Mouse (Mus musculus) layer of hippocampus, adult 9-10 months (tissue): ENCODE data around the gene Capn11.
A peak's percentile ranks its signal among the peaks of the same experiment; 100 is the strongest.
"Not testable (repeated sequence)": the region's sequence is repeated elsewhere in the genome, so short reads cannot be mapped to it uniquely, and the experiment has no call there.

Experiments
- DNase-seq: peaks from one replicate; pipeline ENCODE4 v3.0.0; 2022; ENCODE audit warnings: low spot score

Gene Capn11

DNA sequence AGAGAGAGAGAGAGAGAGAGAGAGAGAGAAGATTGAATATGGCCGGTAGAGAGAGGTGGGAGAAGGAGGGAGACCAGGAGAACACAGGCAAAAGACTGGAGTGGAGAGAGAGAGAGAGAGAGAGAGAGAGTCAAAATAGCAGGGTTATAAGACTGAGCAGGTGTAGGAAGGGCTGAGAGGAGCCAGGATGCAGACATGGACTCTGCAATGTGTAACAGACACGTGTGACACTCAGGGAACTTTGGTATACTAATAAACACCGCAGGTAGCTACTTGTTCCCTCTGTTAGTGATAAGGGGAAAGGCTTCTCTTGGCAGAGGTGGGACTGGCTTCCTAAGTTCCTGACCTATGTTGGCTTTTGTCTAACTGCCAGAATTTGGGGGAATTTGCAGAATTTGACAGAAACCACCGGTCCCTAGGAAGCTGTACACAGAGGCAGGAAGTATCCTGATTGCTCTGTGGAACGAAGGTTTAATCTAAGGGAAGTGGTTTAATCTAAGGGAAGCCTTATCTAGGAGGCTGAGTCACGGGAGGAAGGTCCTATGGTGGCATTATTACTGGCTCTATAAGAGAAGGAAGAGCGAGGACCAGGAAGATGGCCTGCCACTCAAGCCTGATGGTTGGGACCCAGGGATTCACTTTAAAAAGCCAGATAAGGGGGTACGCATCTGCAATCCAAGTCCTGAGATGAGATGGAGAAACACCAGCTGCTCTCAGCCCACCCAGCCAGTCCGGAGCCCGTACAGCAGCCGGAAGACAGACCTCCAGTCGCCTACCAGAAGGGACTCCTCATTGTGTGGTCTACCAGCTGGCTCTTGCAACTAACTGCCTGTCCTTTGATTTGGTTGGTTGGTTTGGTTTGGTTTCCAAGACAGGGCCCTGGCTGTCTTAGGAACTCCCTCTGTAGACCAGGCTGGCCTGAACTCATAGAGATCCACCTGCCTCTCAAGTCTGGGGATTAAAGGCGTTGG lies 30.0 kb downstream of the Capn11 start:
- DNase-seq: no peak

DNA sequence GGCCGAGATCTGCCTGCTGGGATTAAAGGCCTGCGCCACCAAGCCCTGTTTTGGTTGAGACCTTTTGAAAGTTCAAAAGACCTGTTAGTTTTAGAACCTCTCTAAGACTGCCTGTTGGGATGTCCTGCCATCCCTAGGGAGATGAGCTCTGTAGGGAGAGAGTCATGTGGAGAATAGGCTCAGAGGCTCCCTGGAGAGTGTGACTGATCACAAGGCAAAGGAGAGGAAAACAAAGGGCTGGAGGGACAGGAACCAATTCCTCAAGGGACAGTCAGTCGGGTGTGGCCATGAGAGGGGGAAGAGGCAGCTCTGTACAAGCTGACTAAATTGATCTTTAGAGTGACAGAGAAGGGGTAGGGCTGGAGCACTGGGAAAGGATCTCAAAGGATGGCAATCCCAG lies 31.0 kb downstream of the Capn11 start:
- no peak for DNase-seq

DNA sequence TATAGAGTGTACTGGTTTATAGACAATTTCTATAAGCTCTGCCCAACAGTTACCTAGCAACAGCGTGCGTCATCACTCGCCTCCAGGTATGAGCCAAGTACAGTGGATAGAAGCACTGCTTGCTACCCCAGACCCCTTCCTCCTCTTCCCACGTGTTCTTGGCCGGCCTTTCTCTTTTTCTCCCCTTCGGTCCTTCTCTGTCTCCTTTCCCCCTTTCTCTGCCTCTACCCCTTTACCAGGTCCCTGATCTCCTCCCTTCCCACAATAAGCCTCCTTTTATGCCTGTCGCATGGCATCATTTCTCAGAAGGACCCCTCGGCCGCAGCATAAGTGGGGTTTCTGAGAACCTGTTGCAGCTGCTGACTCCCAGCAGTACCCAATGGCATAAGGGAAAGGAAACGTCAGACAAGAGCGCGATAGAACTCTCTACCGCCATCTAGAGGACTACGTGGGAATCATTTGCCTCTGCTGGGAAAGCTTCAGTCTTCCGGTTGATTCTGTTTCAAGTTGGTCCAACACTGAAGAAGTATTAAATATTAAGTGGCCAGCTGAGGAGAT lies 32.5 kb downstream of the Capn11 start:
- peak; percentile 61 for DNase-seq

DNA sequence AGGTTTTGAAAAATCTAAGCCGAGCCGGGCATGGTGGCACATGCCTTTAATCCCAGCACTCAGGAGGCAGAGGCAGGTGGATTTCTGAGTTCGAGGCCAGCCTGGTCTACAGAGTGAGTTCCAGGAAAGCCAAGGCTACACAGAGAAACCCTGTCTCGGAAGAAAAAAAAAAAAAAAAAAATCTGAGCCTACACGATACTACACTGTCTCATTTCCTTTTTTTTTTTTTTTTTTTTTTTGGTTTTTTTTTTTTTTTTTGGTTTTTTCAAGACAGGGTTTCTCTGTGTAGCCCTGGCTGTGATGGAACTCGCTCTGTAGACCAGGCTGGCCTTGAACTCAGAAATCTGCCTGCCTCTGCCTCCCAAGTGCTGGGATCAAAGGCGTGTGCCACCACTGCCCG lies 35.7 kb downstream of the Capn11 start:
- not testable (repeated sequence) for DNase-seq

DNA sequence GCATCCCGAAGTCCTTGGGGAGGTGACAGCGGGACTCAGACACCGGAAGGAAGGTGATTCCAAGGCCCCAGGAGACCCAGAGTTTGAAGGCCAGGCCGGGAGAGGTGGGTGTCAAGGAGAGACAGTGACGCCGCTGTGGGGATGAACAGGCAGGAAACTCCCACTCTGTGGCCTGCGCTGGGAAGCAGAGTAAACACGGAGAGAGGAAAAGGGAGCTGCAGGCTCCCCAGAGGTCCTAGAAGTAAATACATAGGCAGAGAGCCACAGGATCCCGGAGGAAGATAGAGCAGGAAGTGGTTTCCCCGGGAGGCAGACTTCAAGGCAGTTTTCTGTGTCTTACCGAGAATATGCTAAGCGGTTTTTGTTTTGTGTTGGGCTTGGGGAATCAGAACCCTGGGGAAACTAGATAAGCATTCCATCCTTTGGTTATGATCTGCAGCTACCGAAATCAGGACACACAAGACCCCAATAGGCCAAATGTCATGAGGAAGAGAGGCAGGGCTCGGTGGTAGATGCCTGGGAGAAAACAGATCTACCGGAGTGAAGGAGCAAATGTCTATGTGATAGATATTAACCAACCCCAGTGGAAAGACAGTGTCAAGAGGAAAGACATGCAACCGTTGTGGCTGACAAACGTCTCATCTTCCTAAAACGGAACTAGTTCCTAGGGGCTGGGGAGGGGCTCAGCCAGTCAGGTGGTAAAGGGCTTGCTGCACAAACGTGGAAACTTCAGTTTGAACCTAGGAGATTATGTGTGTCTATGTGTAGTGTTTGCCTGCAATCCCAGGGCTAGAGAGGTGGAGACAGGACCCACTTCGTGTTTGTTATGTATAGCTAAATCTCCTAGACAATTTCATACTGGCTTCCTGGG lies 39.5 kb downstream of the Capn11 start:
- DNase-seq: no peak

DNA sequence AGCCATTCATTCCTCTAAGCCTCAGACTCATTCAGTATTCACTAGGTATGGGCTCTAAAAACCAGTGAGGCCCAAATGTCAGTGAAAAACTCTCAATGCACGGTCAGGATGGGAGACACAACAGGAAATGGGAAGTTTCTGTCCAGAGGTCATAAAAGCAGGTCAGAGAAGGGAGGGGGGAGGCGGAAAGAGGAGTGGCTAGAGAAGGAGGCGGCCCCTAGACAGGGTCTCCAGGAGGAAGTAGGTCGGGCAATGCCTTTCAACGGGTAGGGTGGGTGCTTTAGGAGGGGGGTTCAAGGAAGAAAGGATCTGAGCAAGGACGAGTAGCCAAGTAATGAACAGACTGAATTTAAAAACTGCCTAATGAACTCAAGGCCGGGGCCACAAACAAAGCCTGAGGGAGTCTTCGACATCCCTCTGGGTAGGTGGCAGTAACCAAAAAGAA lies 40.2 kb downstream of the Capn11 start:
- DNase-seq: no peak

DNA sequence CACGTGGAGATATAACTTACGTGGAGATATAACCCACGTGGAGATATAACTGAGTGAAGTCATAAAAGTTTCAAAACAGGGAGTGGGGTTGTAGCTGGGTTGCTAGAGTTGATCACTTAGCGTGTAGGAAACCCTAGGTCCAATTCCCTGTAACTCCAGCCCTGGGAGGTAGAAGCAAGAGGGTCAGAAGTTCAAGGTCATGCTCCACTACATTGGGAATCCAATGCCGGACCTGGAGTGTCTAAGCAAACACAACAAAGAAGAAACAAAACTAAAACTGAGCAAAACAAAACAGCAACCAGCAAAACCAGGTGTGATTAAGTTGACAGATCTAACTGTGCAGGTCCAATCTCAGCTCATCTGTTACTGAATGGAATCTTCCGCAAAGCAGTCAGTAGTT lies 41.5 kb downstream of the Capn11 start:
- DNase-seq: no peak

DNA sequence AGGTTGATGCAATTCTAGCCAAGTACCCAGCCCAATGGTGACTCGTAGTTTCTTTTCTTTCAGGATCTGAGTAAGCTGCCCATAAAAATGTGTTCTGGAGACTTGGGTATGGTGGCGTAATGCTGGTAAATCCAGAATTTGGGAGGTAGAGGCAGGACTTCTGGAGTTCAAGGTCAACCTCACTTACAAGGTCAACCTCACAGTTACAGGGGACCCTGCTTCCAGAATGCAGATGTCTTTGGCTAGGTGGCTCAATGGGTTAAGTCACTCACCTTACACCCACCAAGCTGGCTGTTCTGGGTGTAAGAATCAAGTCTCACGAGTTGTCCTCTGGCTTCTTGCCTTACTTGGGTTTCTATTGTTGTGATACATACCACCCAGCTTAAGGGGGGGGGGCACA lies 42.4 kb downstream of the Capn11 start:
- DNase-seq: no peak

DNA sequence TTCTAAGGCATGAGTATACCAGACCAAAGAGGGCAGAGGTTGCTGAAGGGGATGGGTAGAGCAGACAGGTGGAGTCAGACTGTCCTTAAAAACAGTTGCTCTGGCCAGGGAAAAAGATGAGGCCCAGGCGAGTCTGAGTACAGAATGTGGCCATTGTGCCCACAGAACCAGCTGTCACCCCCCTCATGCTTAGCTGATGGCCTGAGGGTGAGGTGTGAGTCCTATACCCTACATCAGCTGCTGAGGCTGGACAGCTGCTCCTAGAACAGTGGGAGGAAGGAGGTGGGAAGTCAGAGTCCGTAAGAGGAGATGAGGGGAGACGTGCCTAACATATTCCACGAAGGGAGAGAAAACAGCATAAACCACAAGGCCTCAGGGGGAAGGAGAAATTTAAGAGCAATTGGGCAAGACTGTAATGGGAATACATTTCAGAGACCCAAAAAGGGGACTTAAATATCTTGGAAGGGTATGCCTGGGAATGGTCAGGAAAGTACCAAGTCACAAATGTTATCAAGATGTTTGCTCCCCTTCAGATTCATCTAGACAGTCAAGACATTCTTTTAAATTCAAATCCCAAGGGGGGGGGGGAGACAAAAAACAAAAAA lies 43.0 kb downstream of the Capn11 start:
- no peak for DNase-seq

DNA sequence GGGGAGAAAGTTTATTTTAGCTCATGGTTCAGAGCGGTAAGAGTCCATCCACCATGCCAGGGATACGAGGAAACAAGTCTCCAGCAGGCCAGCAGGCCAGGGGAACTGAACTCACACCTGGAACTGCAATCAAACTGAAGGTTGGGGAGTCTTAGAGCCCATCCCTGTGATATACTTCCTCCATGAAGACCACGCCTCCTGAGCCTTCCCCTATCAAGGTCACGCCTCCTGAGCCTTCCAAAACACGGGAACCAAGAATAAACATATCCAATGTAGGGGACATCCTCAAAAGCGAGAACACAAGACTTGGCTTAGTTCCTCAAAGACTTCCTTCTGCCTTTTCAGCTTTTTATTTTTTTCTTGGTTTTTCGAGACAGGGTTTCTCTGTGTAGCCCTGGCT lies 46.2 kb downstream of the Capn11 start:
- no peak for DNase-seq

DNA sequence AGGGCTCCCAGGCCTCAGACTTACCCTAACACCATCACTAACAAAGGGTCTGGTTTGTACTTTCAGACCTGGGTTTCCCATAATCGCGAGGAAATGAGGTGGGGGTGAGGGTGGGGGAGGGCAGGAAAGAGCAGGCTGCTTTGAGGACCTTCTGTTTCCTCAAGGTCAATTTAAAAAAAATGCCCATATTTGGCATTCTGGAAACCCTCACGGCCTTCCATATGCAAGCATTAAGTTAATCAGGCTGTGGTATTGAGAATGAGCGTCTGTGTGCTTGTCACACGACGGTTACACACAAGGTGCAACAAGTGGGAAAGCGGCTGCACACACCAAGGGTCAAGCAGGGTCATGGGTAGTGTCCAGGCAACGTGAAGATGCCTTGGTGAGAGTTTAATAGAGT lies 47.1 kb downstream of the Capn11 start:
- DNase-seq: no peak

DNA sequence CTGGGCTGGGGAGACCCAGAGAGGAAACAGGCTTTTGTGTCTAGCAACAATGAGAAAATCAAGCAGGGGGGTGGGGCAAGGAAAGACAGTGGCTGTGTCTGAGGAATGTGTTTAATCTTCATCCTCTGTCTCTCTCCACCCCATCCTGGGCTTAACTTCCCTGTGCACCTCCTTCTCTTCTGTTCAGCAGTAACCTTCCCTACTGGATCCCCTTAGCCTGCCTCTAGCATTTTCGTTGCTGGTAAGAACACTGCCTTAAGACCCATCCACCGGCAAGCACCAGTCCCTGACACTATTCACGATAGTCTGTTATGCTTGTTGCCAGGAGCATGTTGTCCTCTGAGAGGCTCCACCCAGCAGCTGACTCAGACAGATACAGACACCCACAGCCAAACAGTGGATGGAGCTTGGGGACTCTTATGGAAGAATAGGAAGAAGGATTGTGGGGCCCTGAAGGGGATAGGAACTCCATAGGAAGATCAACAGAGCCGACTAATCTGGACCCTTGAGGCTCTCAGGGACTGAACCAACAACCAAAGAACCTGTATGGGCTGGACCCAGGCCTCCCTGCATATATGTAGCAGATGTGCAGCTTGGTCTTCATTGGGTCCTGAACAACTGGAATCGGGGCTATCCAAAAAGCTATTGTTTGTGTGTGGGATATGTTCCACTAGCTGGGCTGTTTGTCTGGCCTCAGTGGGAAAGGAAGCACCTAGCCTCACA lies 48.8 kb downstream of the Capn11 start:
- DNase-seq: no peak

DNA sequence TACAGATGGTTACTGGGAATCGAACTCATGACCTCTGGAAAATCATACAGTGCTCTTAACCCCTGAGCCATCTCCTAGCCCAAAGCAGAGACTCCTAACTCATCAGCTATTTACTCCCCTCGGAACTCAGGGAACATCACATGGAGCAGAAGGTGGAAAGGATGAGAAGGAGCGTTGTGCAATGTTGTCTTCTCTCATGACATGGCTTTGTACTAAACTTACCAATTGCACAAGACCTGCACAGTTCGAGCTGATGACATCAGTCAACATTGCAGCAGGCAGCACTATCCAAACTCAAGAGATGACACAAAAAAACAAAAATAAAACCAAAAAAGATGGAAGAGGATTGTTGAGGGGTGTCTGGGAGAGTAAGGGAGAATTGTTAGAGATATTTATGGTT lies 50.7 kb downstream of the Capn11 start:
- DNase-seq: no peak

DNA sequence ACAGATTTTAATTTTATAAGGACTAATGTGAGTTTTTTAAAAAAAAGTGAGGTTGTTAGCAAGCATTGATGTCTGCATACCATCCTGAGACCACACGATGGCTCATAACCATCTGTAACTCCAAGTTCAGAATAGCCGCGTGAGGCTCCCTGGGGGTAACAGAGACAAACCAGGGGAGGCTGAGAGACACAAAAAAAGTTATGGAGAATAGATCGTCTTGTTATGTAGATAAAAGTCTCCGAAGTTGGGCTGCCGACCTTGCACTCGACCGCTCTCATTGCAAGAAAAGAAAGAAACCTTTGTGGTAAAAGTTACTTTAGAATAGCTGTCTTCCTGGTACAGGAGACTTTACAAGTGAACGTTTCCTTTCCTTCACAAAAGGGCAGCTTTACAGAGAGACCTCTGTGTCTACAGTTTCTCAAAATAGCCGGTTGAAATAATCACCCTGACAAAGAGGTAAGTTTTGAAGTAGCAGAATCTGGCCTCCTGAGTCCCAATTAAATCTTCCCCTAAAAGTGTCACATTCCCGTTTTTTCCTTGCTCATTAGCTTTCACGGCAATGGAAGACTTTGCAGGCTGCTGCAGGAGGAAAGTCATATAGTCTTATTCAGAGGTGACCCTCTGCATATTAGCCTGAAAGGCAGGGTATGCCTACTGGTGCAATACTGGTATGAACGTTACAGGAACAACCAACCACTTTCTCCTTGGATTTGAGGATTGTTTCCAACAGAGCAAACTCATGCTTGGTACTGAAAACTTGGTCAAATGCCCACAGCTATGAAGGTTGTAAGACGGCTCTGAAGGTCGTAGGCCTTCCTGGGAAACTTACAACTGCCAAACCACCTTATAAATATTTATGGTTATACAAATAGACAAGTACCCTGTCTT lies 51.9 kb downstream of the Capn11 start:
- no peak for DNase-seq

DNA sequence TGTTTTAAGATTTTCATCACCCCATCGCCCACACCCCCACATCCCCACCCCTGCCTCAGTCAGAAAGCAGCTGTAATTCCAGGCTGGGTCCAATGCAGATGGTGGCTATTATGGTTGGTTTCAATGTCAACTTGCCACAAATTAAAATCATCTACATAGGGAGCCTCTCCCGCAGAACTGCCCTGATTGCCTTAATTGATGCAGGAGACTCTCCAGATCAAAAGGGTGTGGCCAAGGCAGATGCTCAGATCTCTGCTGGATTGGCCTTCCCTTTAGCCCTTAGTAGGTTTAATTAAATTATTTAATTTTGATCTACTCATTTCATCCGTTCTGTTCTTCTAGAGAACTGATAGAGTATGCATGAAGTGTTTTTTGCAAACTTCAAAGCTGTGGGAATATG lies 56.1 kb downstream of the Capn11 start:
- DNase-seq: no peak

DNA sequence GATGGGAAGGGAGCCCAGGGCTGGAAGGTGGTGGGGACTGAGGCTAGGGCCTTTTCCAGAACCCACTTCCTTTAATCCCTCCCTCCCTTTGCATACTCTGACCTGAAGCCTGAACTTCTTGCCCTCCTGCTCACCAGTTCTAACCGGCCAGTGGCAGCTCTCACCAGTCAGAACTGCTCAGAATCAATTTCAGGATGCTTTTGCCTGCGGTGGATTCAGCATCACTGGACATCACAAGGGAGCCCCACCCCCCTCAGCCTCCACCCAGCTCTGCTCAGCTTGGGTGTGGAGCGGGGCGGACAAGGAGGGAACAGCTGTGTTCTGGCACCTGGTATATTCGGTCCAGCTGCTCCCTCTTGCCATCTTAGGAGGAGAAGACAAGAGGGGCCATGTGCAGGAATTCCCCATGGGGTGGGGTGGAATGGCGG lies 57.2 kb downstream of the Capn11 start, which contains the start of gene Mymx:
Mymx (minus strand) TSS at position 226 of the 428 bp plus-strand sequence.
- no peak for DNase-seq

DNA sequence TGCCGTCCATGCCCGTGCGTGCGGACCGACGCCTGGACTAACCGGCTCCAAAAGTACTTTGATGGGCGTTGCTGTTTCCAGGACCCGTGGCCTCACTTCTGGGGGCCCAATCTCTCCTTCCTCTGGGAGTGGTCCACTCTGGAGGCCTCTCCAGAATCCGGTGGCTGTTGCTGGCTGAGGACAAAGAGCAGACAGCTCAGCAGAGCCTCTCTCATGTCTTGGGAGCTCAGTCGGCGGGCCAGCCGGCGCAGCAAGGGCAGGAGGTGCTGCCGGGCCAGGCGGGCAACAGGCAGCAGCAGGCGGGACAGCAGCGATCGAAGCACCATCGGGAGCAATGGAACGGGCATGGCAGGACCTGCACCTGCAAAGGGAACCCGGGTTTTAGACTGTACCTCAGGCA lies 57.8 kb downstream of the Capn11 start:
- no peak for DNase-seq

DNA sequence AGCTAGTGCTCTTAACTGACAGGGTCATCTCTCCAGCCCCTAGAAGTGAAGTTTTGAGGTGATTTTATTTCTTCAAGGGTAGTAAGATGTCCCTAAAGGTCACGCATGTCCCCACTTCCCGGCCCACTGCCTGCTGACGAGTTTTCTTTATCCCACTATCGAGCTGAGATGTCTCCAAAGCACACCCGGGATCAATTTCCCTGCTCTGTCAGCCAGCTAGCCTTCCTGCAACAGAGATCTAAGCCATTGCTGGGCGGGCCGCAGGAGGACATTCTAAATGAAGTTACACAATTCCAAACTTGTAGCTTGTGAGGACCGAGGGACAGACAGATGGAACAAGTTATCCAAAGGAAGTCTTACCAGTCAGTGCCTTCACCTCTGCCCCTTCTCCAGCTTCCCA lies 58.9 kb downstream of the Capn11 start:
- no peak for DNase-seq

DNA sequence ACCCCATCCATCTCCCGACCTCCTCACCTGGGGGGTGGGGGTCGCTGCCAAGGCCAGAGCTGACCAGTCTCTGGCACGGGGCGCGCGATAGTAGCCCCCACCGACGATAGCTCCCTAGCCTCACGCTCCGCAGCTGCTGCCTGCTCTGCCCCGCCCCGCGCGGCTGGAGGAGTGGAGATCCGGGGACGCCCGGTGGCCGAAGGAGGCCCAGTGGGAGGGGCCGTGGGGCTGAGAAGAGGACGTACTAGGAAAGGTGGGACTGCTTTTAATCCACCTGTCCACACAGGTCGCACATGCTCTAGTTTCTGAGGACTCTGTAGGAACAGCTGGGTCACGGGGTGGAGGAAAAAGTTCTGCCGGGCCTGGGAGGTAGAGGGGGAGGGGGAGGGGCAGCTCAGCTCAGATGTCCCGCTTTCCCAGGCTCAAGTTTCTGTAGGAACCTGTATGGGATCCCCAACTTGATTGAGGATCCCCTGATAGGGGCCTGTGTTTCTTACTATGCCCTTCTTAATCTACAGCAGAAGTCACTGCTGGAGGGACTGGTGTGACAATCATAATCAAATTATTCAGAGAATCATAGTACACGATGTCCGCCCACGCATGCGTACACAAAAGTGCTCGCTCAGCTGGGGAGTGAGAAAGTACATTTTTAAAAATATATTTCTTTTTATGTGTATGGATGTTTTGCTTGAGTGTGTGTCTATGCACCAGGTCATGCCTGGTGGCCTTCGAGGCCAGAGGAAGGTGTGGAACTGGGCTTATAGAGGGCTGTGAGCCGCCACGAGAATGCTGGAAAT lies 59.5 kb downstream of the Capn11 start, which contains the start of gene Slc29a1:
Slc29a1 (minus strand) TSS at position 161 of the 797 bp plus-strand sequence.
- no peak for DNase-seq
